Mouse (Mus musculus) intestine, embryonic 16.5 days (tissue): ENCODE results near the gene Cldn4. TPM values are rescaled to one million over a fixed set of nuclear protein-coding genes. Genes with fewer than 3 reads are reported as not detected.
"Not testable (repeated sequence)": the region's sequence is repeated elsewhere in the genome, so short reads cannot be mapped to it uniquely, and the experiment has no call there.

Source experiments
- ATAC-seq: fragments of 200-750 bp; cut with Nextera tagmentation; 2 replicates; pipeline ENCODE4 v1.8.0; 2017; ENCODE audit warnings: moderate TSS enrichment, moderate library complexity
- H3K27ac ChIP-seq: fragments of 300-500 bp; sonication (generic); 2 replicates; pipeline ENCODE4 v1.5.1; 2014; ENCODE audit warnings: mild to moderate bottlenecking, low read length
- H3K27me3 ChIP-seq: fragments of 300-500 bp; sonication (generic); replicated peaks from 2 replicates; pipeline ENCODE4 v1.6.1; 2014; ENCODE audit warnings: low read length, control low read depth, mixed read lengths; ENCODE audit not compliant: control insufficient read depth, insufficient read depth
- H3K36me3 ChIP-seq: fragments of 300-500 bp; sonication (generic); 2 replicates; pipeline ENCODE4 v1.6.1; 2014; ENCODE audit warnings: low read length, control low read depth; ENCODE audit not compliant: control insufficient read depth, insufficient read depth
- H3K4me1 ChIP-seq: fragments of 300-500 bp; sonication (generic); 2 replicates; pipeline ENCODE4 v1.6.1; 2014; ENCODE audit warnings: low read length, control low read depth, mixed read lengths; ENCODE audit not compliant: control insufficient read depth, insufficient read depth
- H3K4me2 ChIP-seq: fragments of 300-500 bp; sonication (generic); 2 replicates; pipeline ENCODE4 v1.6.1; 2014; ENCODE audit warnings: low read depth, low read length, control low read depth
- H3K4me3 ChIP-seq: fragments of 300-500 bp; sonication (generic); 2 replicates; pipeline ENCODE4 v1.5.1; 2014; ENCODE audit warnings: mild to moderate bottlenecking, low read length
- H3K9ac ChIP-seq: fragments of 300-500 bp; sonication (generic); 2 replicates; pipeline ENCODE4 v1.6.1; 2014; ENCODE audit warnings: low read depth, low read length
- H3K9me3 ChIP-seq: fragments of 300-500 bp; sonication (generic); 2 replicates; pipeline ENCODE4 v1.6.1; 2016; ENCODE audit warnings: low read length, control low read depth; ENCODE audit not compliant: control insufficient read depth
- WGBS: fragments of 180-500 bp; shearing (Covaris S2); extraction: QIAGEN DNeasy Blood & Tissue Kit; methylation state at CpG from one replicate; pipeline ENCODE4 v1.1.7; 2014; 5-methylcytosine and 5-hydroxymethylcytosine counted together
- polyA plus RNA-seq: library from polyadenylated mRNA; unstranded; fragments of >200 nt; fragmentation: Nextera tagmentation; extraction: Ambion mirVana; gene quantifications from 2 replicates; pipeline ENCODE4 v1.2.1, GENCODE M21; 2015

The Cldn4 gene
- polyA plus RNA-seq, 1 experiment from 2014 or later, result 54.2 TPM

GRCm38 (mm10) chr5:134936626-134937185 is 10.0 kb downstream of the Cldn4 start:
- Histone ChIP-seq H3K9me3 (no peaks in the 10 kb centered on the region), H3K4me3 (no peak overlapping the region), H3K27me3 (no peaks in the 10 kb centered on the region), H3K4me1 (peaks cover 5% of the 10 kb centered on the region), H3K27ac (no peak overlapping the region), H3K36me3 (0 out of 2 replicates have a peak, but pooled peaks cover 6% of the 10 kb centered on the region), H3K4me2 (no peak overlapping the region), H3K9ac (no peak overlapping the region)
- 88% methylated on average over 6 of the region's 6 CpGs for WGBS
- ATAC-seq, result no peak

GRCm38 (mm10) chr5:134936051-134936450 is 10.7 kb downstream of the Cldn4 start:
- Histone ChIP-seq H3K4me3 (no peak overlapping the region), H3K27ac (no peak overlapping the region), H3K9ac (no peak overlapping the region), H3K9me3 (no peaks in the 10 kb centered on the region), H3K36me3 (0 out of 2 replicates have a peak, but pooled peaks cover 6% of the 10 kb centered on the region), H3K4me1 (peaks cover 5% of the 10 kb centered on the region), H3K27me3 (no peaks in the 10 kb centered on the region), H3K4me2 (no peak overlapping the region)
- no peak for ATAC-seq
- 94% methylated on average over 6 of the region's 6 CpGs for WGBS

- 81% methylated on average over 3 of the region's 3 CpGs for WGBS
- no peak for ATAC-seq
- Histone ChIP-seq H3K27me3 (no peaks in the 10 kb centered on the region), H3K4me1 (peaks cover 5% of the 10 kb centered on the region), H3K9me3 (no peaks in the 10 kb centered on the region), H3K36me3 (0 out of 2 replicates have a peak, but pooled peaks cover 6% of the 10 kb centered on the region), H3K4me2 (no peak overlapping the region), H3K9ac (no peak overlapping the region), H3K4me3 (no peak overlapping the region), H3K27ac (no peak overlapping the region)
Observed at GRCm38 (mm10) chr5:134934666-134935065, 12.1 kb downstream of the Cldn4 start.

GRCm38 (mm10) chr5:134933686-134934085 is 13.0 kb downstream of the Cldn4 start:
- 85% methylated on average over 5 of the region's 5 CpGs for WGBS

GRCm38 (mm10) chr5:134933281-134933680 is 13.5 kb downstream of the Cldn4 start:
- Histone ChIP-seq H3K27me3 (no peaks in the 10 kb centered on the region), H3K4me2 (peak overlapping the region; percentile 85), H3K9ac (no peak overlapping the region), H3K9me3 (no peaks in the 10 kb centered on the region), H3K36me3 (0 out of 2 replicates have a peak, but pooled peaks cover 6% of the 10 kb centered on the region), H3K27ac (no peak overlapping the region), H3K4me1 (peaks cover 5% of the 10 kb centered on the region), H3K4me3 (no peak overlapping the region)
- 93% methylated on average over 8 of the region's 8 CpGs for WGBS
- no peak for ATAC-seq

More at GRCm38 (mm10) chr5:134933686-134934085, 13.0 kb downstream of the Cldn4 start:
- not testable (repeated sequence) for H3K9me3 ChIP-seq, H3K4me3 ChIP-seq, H3K36me3 ChIP-seq, H3K4me2 ChIP-seq, H3K27me3 ChIP-seq, H3K4me1 ChIP-seq, H3K27ac ChIP-seq, H3K9ac ChIP-seq, ATAC-seq

- peak overlapping the region; percentile 85 for H3K4me2 ChIP-seq
- peaks cover 5% of the 10 kb centered on the region for H3K4me1 ChIP-seq
- peak overlapping the region; percentile 79 for H3K4me3 ChIP-seq
- H3K9ac ChIP-seq, result peak overlapping the region; percentile 90
- H3K27ac ChIP-seq, result peak overlapping the region; percentile 95
- ATAC-seq, result peak; percentile 65
- WGBS, result 46% methylated on average over 9 of the region's 9 CpGs
- H3K9me3 ChIP-seq, result no peaks in the 10 kb centered on the region
- H3K36me3 ChIP-seq, result 0 out of 2 replicates have a peak, but pooled peaks cover 6% of the 10 kb centered on the region
- no peaks in the 10 kb centered on the region for H3K27me3 ChIP-seq
Observed at GRCm38 (mm10) chr5:134932903-134933276, 13.8 kb downstream of the Cldn4 start.

- H3K4me3 ChIP-seq, result peak within 1 kb of the TSS; percentile 79
- H3K27me3 ChIP-seq, result no peaks in the 10 kb centered on the region
- no peaks in the 10 kb centered on the region for H3K9me3 ChIP-seq
- ATAC-seq, result peak; percentile 96
- peaks cover 5% of the 10 kb centered on the region for H3K4me1 ChIP-seq
- peak within 1 kb of the TSS; percentile 90 for H3K9ac ChIP-seq
- H3K27ac ChIP-seq, result peak within 1 kb of the TSS; percentile 95
- WGBS, result under 1% methylated on average over 41 of the region's 41 CpGs
- 0 out of 2 replicates have a peak, but pooled peaks cover 6% of the 10 kb centered on the region for H3K36me3 ChIP-seq
- peak within 1 kb of the TSS; percentile 85 for H3K4me2 ChIP-seq
Observed at GRCm38 (mm10) chr5:134932179-134932902, 14.4 kb downstream of the Cldn4 start, which contains the start of gene Mettl27. Gene Mettl27, plus strand, starts transcription at chr5:134932368.

- WGBS, result 75% methylated on average over 2 of the region's 2 CpGs
- H3K9ac ChIP-seq, result no peak overlapping the region
- H3K27me3 ChIP-seq, result no peaks in the 10 kb centered on the region
- H3K4me2 ChIP-seq, result no peak overlapping the region
- H3K27ac ChIP-seq, result no peak overlapping the region
- no peaks in the 10 kb centered on the region for H3K9me3 ChIP-seq
- no peak overlapping the region for H3K4me3 ChIP-seq
- ATAC-seq, result no peak
- 0 out of 2 replicates have a peak, but pooled peaks cover 6% of the 10 kb centered on the region for H3K36me3 ChIP-seq
- H3K4me1 ChIP-seq, result peaks cover 5% of the 10 kb centered on the region
Observed at GRCm38 (mm10) chr5:134929988-134930387, 16.7 kb downstream of the Cldn4 start.

GRCm38 (mm10) chr5:134926726-134927125 is 20.0 kb downstream of the Cldn4 start:
- Histone ChIP-seq H3K9me3 (no peaks in the 10 kb centered on the region), H3K4me1 (no peaks in the 10 kb centered on the region), H3K27me3 (no peaks in the 10 kb centered on the region), H3K4me3 (no peak overlapping the region), H3K36me3 (no peaks in the 10 kb centered on the region), H3K9ac (no peak overlapping the region), H3K27ac (no peak overlapping the region), H3K4me2 (no peak overlapping the region)
- ATAC-seq, result no peak
- 69% methylated on average over 4 of the region's 4 CpGs for WGBS
